Mouse (Mus musculus) E14TG2a.4 (cell line): Measurements from ENCODE around the gene Dscam.

Source experiments
- CTCF ChIP-seq: conservative IDR thresholded peaks from 2 replicates; pipeline ENCODE4 v1.5.1; 2014; ENCODE audit warnings: low read length
- POU5F1 ChIP-seq: IDR thresholded peaks from 2 replicates; pipeline ENCODE4 v1.6.1; 2014; ENCODE audit warnings: low read length, borderline replicate concordance

GRCm38 (mm10) chr16:97073847-97074246 is 96.7 kb downstream of the Dscam start:
- TF ChIP-seq CTCF = no peak
- no peak for TF ChIP-seq POU5F1
